Mouse (Mus musculus) WW6 (cell line): ENCODE data around the gene Hdgfl2.
A peak's percentile ranks its signal among the peaks of the same experiment; 100 is the strongest.

Source experiments
- DNase-seq: peaks from one replicate; pipeline ENCODE4 v3.0.0-alpha.2; 2013; ENCODE audit warnings: low read depth, low spot score

Gene Hdgfl2

DNA sequence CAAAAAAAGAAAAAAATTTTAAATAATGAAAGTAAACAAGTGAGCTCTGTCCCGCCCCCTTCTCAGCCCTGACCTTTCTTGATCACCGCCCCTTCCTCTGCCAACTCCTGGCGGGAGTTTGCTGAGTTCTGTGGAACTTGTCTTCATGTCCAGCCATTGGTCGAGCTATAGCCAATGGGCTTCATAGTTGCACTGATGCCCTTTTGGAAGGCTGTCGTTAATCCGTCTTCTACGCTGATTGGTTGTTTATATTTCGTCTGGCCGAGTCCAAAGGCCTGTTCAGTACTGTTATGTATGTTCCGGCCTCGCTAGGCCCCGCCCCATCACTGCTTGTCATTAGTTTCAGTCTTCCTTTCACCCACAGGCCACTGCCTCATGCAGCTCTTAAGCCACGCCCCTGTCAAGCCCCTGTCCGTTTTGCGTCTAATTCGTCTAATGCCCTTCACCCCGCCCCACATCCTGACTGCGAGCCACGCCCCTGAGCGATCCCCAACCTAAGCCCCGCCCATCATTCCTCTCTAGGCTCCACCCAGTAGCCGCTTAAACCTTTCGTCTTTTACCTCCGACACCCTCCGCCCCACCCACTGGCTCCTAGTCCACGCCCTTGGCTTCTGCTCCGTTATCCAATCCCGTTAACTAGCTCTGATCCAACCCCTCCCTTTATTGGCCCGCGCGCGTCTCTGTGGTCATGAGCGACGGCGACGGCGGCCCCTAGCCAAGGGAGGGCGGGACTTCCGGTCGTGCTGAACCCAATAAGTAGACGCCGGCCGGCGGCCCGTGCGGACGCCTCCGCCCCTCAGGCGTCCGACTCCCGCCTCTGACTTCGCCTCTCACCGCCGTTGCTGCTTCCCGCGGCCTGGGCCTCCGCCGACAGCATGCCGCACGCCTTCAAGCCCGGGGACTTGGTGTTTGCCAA, at the start of gene Hdgfl2:
Hdgfl2 (plus strand) TSS at position 755 of the 916 bp plus-strand sequence.
- DNase-seq, result peak; percentile 99

DNA sequence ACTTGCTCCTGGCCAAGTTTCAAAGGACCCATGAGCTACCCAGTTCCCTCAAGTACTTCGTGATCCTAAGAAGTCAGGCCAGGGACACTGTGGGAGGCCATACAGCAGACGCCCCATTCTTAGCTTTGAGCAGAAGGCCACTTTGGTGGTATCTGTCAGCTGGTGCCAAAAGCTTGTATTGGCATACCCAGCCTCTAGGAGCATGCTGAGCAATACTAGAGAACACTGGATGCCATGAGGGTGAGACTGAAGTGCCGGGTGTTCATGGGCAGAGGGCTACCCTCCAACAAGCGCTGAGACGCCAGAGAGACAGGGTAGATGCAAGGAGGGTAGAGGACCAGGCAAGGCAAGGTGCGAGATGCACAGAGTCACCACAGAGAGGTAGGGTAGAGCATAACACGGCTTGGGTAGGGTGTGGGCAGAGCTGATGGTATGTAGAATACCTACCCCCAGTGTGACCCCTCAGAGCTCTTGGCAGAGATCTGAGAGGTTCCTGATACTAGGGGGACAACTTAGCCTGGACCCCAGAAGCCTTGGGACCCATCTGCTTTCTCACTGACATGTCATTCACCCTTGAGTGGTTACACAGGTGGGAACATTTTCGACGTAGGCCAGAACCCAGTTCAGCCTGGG, 49.1 kb upstream of the Hdgfl2 start:
- DNase-seq, result no peak

- no peak for DNase-seq
Measured at GRCm38 (mm10) chr17:56030919-56031318, 48.5 kb upstream of the Hdgfl2 start.

DNA sequence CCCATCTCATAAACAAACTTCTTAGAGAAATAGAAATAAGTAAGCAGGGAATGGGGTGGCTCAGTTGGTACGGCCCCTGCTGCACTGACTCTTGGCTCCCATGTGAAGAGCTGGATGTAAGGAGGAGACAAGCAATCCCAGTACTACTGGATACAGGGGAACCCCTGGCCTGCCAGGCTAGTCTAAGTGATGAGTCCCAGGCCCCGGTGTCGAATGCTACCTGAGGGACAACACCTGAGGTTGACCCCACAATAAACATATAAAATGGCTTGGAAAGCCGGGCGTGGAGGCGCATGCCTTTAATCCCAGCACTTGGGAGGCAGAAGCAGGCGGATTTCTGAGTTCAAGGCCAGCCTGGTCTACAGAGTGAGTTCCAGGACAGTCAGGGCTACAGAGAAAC, 48.0 kb upstream of the Hdgfl2 start:
- DNase-seq, result no peak

DNA sequence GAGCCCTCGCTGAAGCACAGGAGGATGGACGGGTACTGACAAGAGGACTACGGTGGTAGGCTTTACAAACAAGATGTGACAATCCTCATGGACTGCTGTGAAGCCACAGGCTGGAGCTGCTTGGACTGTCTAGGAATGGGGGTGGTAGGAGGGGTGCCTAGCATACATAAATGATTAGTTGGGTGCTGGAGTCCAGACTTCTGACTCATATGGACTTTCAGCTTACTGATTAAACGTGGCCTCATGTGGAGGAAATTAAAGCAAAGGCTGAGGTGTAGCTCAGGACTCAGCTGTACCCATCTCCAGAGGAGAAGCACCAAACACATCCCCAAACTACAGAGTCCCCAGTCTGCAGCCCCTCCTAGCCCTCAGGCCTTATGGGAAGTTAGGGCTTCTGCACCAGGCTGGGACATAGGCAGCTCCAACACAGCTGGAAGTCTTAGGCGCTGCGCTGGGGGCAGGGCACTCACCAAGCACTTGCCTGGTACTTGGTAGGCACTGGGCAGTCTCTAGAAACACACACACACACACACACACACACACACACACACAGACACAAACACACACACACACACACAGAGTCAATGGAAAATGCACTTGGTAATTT, 47.2 kb upstream of the Hdgfl2 start:
- no peak for DNase-seq

DNA sequence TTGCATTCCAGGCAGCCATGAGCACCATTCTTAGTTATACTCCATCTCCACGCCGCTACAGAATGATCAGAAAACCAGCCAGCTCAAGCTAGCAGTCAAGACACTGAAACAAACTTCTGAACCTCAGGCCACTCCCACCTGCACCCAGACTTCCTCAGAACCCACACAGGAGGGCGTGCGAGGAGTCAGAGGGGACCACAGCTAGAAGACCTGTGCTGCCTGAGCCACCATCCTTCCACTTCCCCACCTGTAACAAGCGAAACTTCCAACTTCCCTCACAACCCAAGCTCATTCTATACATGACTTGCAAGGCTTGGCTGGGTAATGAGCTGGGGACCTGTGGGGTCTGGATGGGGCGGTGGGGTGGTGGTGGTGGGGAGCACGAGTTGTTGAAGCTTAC, 46.6 kb upstream of the Hdgfl2 start:
- no peak for DNase-seq

DNA sequence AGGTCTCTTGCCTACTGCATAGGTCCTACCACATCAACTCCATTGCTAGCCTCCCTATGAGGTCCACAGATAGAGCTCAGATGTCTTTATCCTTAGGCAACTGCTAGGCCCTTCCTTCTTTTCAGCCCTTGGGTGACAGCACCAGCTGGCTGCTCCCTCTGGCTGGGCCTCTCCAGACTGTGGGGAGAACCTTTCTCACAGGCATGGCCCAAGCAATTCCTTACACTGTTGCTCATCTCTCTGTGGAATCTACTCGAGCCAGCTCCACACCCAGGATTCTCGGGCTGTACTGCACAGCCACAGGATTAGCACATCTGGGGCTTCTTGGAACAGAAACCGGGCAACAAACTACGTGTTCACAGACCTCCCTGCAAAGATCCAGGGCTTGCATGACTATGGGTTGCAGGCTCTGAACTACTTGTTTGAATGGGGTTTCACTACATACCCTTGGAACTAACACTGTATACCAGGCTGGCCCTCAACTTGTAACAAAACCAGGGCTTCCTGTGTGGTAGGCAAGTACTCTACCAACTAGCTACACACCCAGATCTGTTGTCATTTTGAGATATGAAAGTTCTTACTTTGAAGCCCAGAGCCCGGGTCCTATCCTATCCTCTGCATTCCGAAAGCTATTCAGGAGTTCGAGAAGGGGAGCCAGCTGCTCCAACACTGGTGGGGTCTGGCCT, 45.3 kb upstream of the Hdgfl2 start:
- no peak for DNase-seq

GRCm38 (mm10) chr17:56034726-56035100, 44.7 kb upstream of the Hdgfl2 start:
- no peak for DNase-seq

DNA sequence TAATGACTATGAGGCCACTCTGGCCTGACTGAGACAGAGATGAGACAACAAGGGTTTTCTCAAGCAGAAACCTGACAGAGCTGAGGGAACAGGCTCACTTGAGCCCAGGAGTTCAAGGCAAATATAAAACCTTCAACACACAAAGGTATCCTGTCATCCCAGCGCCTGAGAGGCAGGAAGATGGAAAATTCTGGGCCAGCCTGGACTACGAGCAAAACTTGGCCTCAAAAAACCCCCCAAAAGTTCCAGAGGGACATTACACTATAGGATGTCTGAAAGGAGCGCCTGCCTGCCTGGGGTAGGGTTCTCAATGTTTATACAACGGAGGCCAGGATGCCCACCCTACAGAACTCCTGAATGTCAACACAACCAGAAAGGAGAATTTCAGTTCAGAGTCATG, 44.2 kb upstream of the Hdgfl2 start:
- DNase-seq, result no peak

GRCm38 (mm10) chr17:56036176-56036900, 43.1 kb upstream of the Hdgfl2 start, which contains the start of gene Sh3gl1:
Gene Sh3gl1 (minus strand): TSS chr17:56036635.
- DNase-seq, result peak; percentile 96

- DNase-seq, result no peak
Measured at GRCm38 (mm10) chr17:56036901-56037287, 42.5 kb upstream of the Hdgfl2 start.

DNA sequence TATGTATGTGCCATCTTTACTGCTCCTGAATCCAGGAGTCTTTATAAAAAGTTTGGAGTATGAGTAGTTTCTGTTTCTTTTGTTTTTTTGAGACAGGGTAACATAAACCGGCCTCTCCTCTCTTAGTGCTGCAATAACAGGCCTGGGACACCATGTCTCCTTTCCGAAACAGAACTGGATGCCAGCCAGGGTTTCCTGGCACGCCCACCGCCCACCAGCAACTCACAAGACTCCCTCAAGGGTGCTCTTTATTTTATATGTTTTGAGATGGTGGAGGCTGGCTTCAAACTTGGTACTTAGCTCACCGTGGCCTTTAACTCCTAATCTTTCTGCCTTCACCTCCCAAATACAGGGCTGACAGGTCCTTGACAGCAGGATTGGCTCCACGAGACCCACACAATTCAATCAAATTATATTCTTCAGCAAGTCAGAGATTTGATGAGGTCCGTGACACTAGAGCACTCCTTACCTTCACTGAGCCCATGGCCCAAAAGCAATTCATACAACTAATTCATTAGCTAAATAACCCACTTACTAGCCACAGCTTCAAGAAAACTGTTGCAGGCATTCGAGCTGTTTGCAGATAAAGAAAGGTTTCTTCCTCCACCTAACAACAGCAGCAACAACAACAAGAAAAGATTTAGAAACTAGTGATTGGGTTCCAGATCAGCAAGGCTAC, 40.7 kb upstream of the Hdgfl2 start:
- no peak for DNase-seq

DNA sequence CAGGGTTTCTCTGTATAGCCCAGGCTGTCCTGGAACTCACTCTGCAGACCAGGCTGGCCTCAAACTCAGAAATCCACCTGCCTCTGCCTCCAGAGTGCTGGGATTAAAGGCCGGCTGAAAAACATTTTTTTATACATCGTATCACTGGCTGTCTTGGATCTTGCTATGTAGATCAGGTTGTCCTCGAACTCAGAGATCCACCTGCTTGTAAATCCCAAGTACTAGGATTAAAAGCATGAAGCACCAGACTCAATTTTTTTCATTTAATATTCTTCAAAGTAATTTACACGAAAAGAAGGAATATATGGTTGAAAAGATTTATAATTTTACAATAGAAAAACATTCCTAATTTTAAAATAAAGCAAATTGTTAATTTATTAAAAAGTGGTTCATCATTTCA, 40.1 kb upstream of the Hdgfl2 start:
- no peak for DNase-seq

DNA sequence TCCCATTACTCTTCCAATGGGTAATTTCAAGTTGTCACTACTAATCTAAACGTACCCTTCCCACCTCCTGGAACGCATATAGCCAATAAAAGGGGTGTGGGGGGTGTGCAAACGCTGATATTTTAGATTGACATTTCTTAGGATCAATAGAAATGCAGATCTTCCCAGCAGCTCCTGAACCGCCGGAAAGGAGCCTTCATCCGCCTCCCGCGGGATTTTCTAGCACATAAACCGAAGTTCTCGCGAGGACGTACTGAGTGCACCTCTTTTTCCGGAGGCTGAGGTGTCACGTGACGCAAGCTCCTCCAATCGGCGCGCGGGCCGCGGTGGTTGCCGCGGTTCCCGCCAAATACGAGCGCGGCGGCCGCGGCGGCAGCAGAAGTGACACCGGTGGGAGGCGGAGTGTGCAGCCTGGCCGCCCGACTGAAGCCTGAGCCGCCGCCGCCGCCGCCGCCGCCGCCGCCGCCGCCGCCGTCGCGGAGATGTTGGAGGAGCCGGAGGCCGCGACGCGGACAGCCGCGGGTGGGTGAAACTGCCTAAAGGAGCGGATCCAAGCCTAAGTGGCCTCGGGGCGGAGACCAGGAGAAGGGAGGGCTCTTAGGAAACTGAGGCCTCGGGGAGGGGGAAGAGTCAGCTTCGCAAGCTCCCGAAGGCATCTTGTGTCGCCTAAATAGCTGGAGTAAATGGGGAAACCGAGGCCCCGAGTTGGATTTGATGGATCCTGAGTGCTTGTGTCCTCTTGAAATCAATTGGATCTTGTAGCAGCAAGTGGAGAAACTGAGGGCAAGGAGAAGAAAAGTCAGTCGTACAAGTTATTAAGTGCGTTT, 39.2 kb upstream of the Hdgfl2 start, which contains the start of gene Chaf1a:
Chaf1a (plus strand) TSS at position 410 of the 827 bp plus-strand sequence.
- DNase-seq, result peak; percentile 95

DNA sequence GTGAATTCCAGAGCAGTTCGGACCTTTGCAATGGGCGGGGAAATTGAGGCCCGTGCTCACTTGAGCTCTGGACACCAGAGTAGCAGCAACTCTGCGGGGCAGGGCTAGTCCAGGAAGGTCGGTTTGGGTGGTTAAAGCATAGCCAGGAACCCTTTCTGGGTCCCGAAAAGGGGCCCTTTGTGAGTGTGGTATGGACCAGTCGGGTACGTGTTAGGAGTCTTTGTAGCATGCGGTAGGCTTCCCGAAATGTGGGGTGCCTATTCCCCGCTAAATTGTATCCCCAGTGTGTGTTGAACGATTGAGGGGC, 38.6 kb upstream of the Hdgfl2 start:
- no peak for DNase-seq

- DNase-seq, result no peak
Measured at GRCm38 (mm10) chr17:56051369-56051768, 28.1 kb upstream of the Hdgfl2 start.

- no peak for DNase-seq
Measured at GRCm38 (mm10) chr17:56054938-56055337, 24.5 kb upstream of the Hdgfl2 start.

DNA sequence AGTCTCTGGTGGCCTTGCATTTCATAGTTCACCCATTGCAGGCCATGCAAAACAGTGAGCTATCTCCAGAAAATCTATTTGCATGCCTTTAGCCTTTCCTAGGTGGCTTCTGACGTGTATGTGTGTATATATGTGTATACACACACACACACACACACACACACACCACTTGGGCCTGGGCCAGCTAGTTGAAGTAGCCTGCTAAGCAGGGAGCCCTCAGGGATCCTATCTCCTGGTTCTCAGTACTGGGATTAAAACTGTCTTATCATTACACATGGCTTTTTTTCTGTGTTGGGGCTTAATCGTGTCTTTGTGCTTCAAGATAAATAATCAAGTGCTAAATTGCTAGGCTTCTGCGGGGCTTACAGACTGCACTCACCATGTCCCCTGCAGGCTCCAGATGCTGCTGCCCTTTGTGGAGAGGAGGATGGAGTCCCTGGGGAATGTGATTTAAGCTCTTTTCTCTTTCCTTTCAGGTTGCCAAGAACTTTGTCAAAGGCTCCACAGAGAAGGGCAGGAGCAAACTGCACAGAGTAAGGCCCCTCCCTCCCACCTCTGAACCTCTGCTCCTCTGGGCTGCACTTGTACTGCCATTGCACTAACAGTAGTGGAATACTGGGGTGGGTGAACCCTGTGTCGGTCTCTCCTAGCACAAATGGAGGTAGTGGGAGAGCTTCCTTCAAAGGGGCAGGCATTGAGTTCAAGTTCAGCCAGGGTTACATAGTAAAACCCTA, 23.3 kb upstream of the Hdgfl2 start:
- DNase-seq, result no peak

DNA sequence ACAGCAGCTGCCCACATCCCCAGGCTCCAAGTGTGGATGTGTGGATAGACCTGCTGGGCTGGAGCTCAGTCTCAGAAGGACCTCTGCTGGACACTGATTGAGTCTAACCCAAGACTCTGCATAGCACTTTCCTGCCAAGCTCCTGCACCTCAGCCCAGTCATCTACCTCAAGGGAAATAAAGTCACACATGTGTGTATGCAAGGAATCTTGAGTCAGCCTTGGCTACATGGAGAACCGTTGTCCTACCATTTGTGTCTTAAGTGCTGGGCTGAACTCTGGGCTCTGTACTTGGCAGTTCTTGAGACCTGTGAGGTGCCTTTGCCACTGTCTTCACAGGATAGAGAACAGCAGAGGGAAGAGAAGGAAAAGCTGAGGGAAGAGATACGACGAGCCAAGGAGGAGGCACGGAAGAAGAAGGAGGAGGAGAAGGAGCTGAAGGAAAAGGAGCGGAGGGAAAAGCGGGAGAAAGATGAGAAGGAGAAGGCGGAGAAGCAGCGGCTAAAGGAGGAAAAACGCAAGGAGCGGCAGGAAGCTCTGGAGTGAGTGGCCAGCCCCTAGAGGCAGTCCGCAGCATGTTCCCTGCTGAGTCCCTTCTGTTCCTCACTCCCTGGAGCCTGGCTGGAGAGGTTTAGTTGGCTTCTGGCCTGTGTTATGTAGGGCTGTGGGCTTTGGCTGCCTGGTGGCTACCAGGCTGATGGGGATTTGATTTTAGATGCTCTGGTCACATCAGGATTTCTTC, 21.9 kb upstream of the Hdgfl2 start:
- DNase-seq, result no peak
